Mouse (Mus musculus) liver, embryonic 14.5 days (tissue): ENCODE results near the gene Prkg1. TPM values are rescaled to one million over a fixed set of nuclear protein-coding genes. Genes with fewer than 3 reads are reported as not detected.

Experiments used
- ATAC-seq: fragments of 200-750 bp; cut with Nextera tagmentation; 2 replicates; pipeline ENCODE4 v1.8.0; 2017; ENCODE audit warnings: moderate number of reproducible peaks, mild to moderate bottlenecking, moderate library complexity; ENCODE audit not compliant: insufficient read depth
- DNase-seq, 3 experiments: peaks; one replicate each; pipeline ENCODE4 v3.0.0-alpha.2; 2012 to 2013; ENCODE audit warnings: low read depth in 3 of 3, low spot score in 3 of 3
- H3K27ac ChIP-seq: fragments of 300-500 bp; sonication (generic); 2 replicates; pipeline ENCODE4 v1.5.1; 2014; ENCODE audit warnings: moderate library complexity, mild to moderate bottlenecking, control low read depth, inconsistent platforms
- H3K27me3 ChIP-seq: fragments of 300-500 bp; sonication (generic); 2 replicates; pipeline ENCODE4 v1.6.1; 2014; ENCODE audit warnings: mild to moderate bottlenecking, low read length, moderate library complexity; ENCODE audit not compliant: control insufficient read depth, insufficient read depth
- H3K36me3 ChIP-seq: fragments of 300-500 bp; sonication (generic); replicated peaks from 2 replicates; pipeline ENCODE4 v1.6.1; 2014; ENCODE audit warnings: low read depth; ENCODE audit not compliant: control insufficient read depth, insufficient read depth
- H3K4me1 ChIP-seq, 2 experiments: fragments of 200-500 bp in 1 of 2; fragments of 300-500 bp in 1 of 2; sonication (generic) in 1 of 2; replicated peaks; 2 replicates each; pipeline ENCODE4 v1.6.1; 2012 to 2014; ENCODE audit warnings: antibody characterized with exemption in 1 of 2, inconsistent platforms in 1 of 2, low read length in 1 of 2; ENCODE audit not compliant: control insufficient read depth in 2 of 2, insufficient read depth in 2 of 2
- H3K4me2 ChIP-seq: fragments of 300-500 bp; sonication (generic); 2 replicates; pipeline ENCODE4 v1.6.1; 2014; ENCODE audit warnings: low read depth, mild to moderate bottlenecking, control low read depth, moderate library complexity
- H3K4me3 ChIP-seq, 2 experiments: fragments of 200-500 bp in 1 of 2; fragments of 300-500 bp in 1 of 2; sonication (generic) in 1 of 2; 2 replicates each; pipeline ENCODE4 v1.5.1; 2012 to 2014; ENCODE audit warnings: low read depth in 2 of 2, low read length in 2 of 2, mild to moderate bottlenecking in 2 of 2, control low read depth in 1 of 2, inconsistent platforms in 1 of 2, moderate library complexity in 1 of 2; ENCODE audit not compliant: insufficient read depth in 1 of 2
- H3K9ac ChIP-seq: fragments of 300-500 bp; sonication (generic); replicated peaks from 2 replicates; pipeline ENCODE4 v1.6.1; 2014; ENCODE audit warnings: mild to moderate bottlenecking, control low read depth, moderate library complexity
- H3K9me3 ChIP-seq: fragments of 300-500 bp; sonication (generic); 2 replicates; pipeline ENCODE4 v1.6.1; 2016; ENCODE audit warnings: low read length, mixed read lengths; ENCODE audit not compliant: control insufficient read depth
- CTCF ChIP-seq: IDR thresholded peaks from 2 replicates; pipeline ENCODE4 v1.5.1; 2016; ENCODE audit warnings: antibody characterized with exemption, low read depth, control low read depth
- EP300 ChIP-seq: IDR thresholded peaks from 2 replicates; pipeline ENCODE4 v1.6.1; 2016; ENCODE audit warnings: antibody characterized with exemption, low read depth
- WGBS: fragments of 180-500 bp; shearing (Covaris S2); extraction: QIAGEN DNeasy Blood & Tissue Kit; methylation state at CpG from one replicate; pipeline ENCODE4 v1.1.7; 2014; ENCODE audit not compliant: insufficient replicate concordance; 5-methylcytosine and 5-hydroxymethylcytosine counted together
- polyA plus RNA-seq, 2 experiments: library from polyadenylated mRNA; depleted of rRNA in 1 of 2; stranded (reverse) in 1 of 2; unstranded in 1 of 2; fragments of >200 nt; fragmentation: Nextera tagmentation in 1 of 2; extraction: Ambion mirVana in 1 of 2; gene quantifications; 2 replicates each; pipeline versions ENCODE4 v1.2.1 to v1.2.3; 2012 to 2014

Prkg1 gene
- polyA plus RNA-seq, 2 experiments: 0.47 to 0.50 TPM

GRCm38 (mm10) chr19:31762411-31763245, 2.2 kb downstream of the Prkg1 start:
- TF ChIP-seq EP300: no peak
- TF ChIP-seq CTCF: no peak
- ATAC-seq (no peak), DNase-seq (no peak)
- no peak overlapping the region for H3K27ac ChIP-seq
- peaks cover 0 to 8% of the 10 kb centered on the region in 2 experiments; a peak in 3 of 4 replicates for H3K4me1 ChIP-seq
- peak overlapping the region; percentile 83 for H3K4me2 ChIP-seq
- no peaks in the 10 kb centered on the region for H3K36me3 ChIP-seq
- H3K4me3 ChIP-seq: peak overlapping the region; percentile 26 to 59
- no peaks in the 10 kb centered on the region for H3K9me3 ChIP-seq
- H3K9ac ChIP-seq: no peak overlapping the region
- peaks cover 34% of the 10 kb centered on the region for H3K27me3 ChIP-seq
- WGBS: under 1% methylated on average over 23 of the region's 24 CpGs

GRCm38 (mm10) chr19:31759855-31760254, 5.0 kb downstream of the Prkg1 start:
- Histone ChIP-seq H3K9me3 (no peaks in the 10 kb centered on the region), H3K9ac (no peak overlapping the region), H3K27me3 (peaks cover 28% of the 10 kb centered on the region), H3K27ac (no peak overlapping the region), H3K36me3 (no peaks in the 10 kb centered on the region), H3K4me3 (no peak overlapping the region), H3K4me1 (peaks cover 0 to 12% of the 10 kb centered on the region in 2 experiments; a peak in 3 of 4 replicates), H3K4me2 (no peak overlapping the region)
- no peak for TF ChIP-seq CTCF
- TF ChIP-seq EP300: no peak
- no peak for DNase-seq
- WGBS: 40% methylated on average over 3 of the region's 3 CpGs
- ATAC-seq: no peak

GRCm38 (mm10) chr19:31755929-31756792, 8.7 kb downstream of the Prkg1 start:
- ATAC-seq (no peak), DNase-seq (peak; percentile 7 to 29 (median 26))
- Histone ChIP-seq H3K4me2 (no peak overlapping the region; the same call in 1 of the 2 replicates), H3K4me1 (peaks cover 0 to 9% of the 10 kb centered on the region in 2 experiments; a peak in 3 of 4 replicates), H3K4me3 (no peak overlapping the region), H3K27ac (no peak overlapping the region), H3K27me3 (no peaks in the 10 kb centered on the region), H3K9me3 (no peaks in the 10 kb centered on the region), H3K36me3 (no peaks in the 10 kb centered on the region), H3K9ac (no peak overlapping the region)
- WGBS: 42% methylated on average over 11 of the region's 11 CpGs
- TF ChIP-seq EP300: no peak
- peak; percentile 52 for TF ChIP-seq CTCF

- Histone ChIP-seq H3K4me3 (no peak overlapping the region), H3K9me3 (no peaks in the 10 kb centered on the region), H3K4me1 (peaks cover 0 to 9% of the 10 kb centered on the region in 2 experiments; a peak in 1 of 4 replicates), H3K4me2 (no peak overlapping the region), H3K27ac (no peak overlapping the region), H3K36me3 (no peaks in the 10 kb centered on the region), H3K9ac (no peak overlapping the region), H3K27me3 (no peaks in the 10 kb centered on the region)
- ATAC-seq (no peak), DNase-seq (no peak)
- TF ChIP-seq CTCF (no peak), EP300 (no peak)
- 16% methylated on average over 9 of the region's 9 CpGs for WGBS
These were observed 10.1 kb downstream of the Prkg1 start for GRCm38 (mm10) chr19:31754642-31755287.
